Mouse (Mus musculus): Measurements from ENCODE around the gene Btbd35f25. TPM values are rescaled to one million over a fixed set of nuclear protein-coding genes. Genes with fewer than 3 reads are reported as not detected.
"Not testable (repeated sequence)": the region's sequence is repeated elsewhere in the genome, so short reads cannot be mapped to it uniquely, and the experiment has no call there.

Gene Btbd35f25
- total RNA-seq (2021): not detected

DNA sequence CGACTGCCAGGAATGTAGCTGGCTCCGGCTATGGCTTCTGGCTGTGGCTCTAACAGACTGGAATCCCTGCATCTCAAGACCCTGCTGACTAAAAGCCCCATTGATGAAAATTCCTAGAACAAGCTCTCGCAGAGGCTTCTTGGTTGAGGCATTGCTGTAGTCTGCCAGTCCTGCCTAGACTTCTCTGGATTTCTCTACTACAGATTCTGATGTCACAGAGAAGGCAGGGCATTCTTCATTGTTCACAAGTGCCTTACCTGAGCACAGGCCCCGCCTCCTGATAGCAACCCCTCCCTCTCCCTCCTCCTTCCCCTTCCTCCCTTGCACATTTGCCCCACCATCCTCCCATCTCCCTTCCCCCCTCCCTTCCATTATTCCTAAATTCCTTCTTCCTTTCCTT is at the start of gene Btbd35f25:
Gene Btbd35f25, minus strand, starts transcription at position 101 of the 400 bp plus-strand sequence.
- intact Hi-C loops (cut with DNase I); DNase-seq (ENCODE audit: low spot score): not testable (repeated sequence)

DNA sequence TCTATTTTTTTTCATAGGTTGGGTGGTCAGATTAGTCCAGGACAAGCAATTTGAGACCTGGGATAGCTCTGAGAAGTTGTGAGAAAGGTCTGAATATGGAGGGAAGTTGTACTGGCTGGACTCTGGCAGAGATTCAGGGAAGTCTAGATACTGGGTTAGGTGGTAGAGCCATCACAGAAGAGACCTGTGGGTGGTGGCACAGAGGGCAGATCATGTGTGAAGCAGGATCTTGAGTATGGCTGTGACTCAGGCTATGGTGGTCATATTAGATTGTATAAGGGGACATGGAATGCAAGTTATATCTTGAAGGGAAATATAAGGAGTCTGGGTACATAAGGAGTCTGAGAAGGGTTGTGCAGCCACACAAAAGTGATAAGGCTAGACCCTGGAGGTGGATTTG is 49.3 kb upstream of the Btbd35f25 start:
- no peak for DNase-seq (ENCODE audit: low spot score)
- intact Hi-C loops (cut with DNase I): no loop called here

DNA sequence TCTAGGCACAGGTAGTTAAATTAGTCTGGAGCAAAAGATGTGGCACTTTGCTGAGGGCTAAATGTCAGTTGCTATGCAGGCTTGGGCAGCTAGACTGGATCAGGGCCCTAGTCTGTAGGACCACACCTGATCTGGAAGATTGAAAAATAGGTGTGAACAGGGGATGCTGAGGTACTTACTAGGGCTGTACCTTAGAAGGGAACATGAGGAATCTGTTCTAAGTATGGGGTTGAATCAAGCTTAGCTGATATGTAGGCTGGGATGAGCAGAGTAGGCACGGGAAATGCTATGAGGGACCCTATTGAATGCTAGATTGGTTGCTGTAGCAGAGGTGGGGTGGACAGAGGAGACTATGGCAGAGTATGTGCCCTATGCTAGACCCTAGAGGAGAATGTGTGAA is 47.0 kb upstream of the Btbd35f25 start:
- intact Hi-C loops (cut with DNase I): no loop called here
- DNase-seq (ENCODE audit: low spot score): no peak

DNA sequence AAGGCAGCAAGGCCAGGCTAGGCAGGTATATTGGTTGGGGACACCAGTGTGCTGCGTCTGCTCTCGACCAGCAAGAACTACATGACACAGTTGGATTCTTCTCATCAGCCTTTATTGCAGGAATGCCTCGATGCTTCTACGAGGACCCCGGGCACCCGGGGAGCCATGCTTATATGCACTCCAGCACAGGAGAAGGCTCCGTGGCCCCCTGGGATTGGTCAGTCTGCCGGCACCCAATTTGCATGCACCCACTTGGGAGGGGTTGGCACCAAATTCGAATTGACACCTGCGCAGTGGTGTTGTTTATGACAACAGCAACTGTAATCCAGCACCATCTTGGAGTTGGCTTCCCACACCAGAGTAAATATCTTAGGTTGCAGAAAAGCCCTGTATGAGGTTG is 28.1 kb upstream of the Btbd35f25 start:
- intact Hi-C loops (cut with DNase I): no loop called here

DNA sequence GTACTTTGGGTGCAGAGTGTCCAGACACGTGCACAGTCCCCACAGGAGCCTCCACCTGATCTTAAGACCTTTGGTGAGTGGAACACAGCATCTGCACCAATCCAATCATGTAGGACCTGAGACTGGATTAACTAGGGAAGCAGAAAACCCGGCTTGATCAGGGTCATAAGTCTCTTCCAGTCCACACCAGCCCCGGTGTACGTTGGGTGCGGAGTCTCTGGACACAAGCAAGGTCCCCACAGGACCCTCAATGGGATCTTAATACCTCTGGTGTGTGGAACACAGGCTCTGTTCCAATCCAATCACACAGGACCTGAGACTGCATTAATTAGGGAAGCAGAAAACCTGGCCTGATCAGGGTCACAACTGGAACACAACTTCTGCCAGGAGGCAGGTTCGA is 20.0 kb upstream of the Btbd35f25 start:
- DNase-seq (ENCODE audit: low spot score): no peak

More for the DNA sequence above, 28.1 kb upstream of the Btbd35f25 start:
- DNase-seq (ENCODE audit: low spot score): no peak

More for the DNA sequence above, 20.0 kb upstream of the Btbd35f25 start:
- intact Hi-C loops (cut with DNase I): no loop called here

Other genes starting within 250 kb of the Btbd35f25 start
- gene Gm21883, start 142.9 kb downstream of the Btbd35f25 start, total RNA-seq (2021): not detected
- not detected for gene Spin2e, start 98.2 kb downstream of the Btbd35f25 start, total RNA-seq (2021)
- not detected for gene Gm21637, start 244.9 kb upstream of the Btbd35f25 start, total RNA-seq (2021)